Mouse (Mus musculus): ENCODE results near the gene Cd300c. TPM values are rescaled to one million over a fixed set of nuclear protein-coding genes. Genes with fewer than 3 reads are reported as not detected.
A peak's percentile ranks its signal among the peaks of the same experiment; 100 is the strongest.
"Not testable (repeated sequence)": the region's sequence is repeated elsewhere in the genome, so short reads cannot be mapped to it uniquely, and the experiment has no call there.

Gene Cd300c
- polyA plus RNA-seq, 1 experiment: not detected

- 0 out of 2 replicates have a peak, but pooled peaks cover 1% of the 10 kb centered on the region for H3K4me1 ChIP-seq (ENCODE audit: control insufficient read depth, insufficient read depth, low read length)
- no peak for TF ChIP-seq CTCF (IDR thresholded peaks at IDR 0.05; ENCODE audit: extremely low read depth, insufficient read depth, low read length)
- TF ChIP-seq POLR2A (IDR thresholded peaks at IDR 0.05; ENCODE audit: extremely low read depth, insufficient read depth, low read length): no peak
- H3K27ac ChIP-seq (ENCODE audit: insufficient read depth, low read length): no peak overlapping the region
- no peak overlapping the region for H3K4me3 ChIP-seq (ENCODE audit: insufficient read depth, low read length)
Measured at GRCm38 (mm10) chr11:114933591-114933990, 35.4 kb downstream of the Cd300c start.

DNA sequence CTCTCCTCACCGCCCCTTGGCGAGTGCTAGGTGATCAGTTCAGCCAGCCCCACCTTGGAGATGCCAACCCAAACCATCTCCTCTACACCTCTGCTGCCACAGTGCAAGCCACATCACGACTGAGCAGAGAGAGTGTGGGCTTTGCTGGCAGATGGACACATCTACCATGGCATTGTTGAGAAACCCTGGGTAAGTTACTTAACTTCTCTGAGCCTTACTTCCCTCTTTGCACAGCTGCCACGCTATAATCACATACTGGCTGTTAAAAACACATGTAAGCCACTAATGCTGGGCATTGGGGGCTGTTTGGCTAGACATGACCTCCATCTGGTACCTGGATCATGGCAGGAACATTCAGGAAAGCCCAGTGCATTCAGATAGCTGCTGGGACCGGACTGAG, 37.9 kb downstream of the Cd300c start:
- Histone ChIP-seq H3K4me1 (ENCODE audit: control insufficient read depth, insufficient read depth, low read length) (0 out of 2 replicates have a peak, but pooled peaks cover 1% of the 10 kb centered on the region), H3K27ac (ENCODE audit: insufficient read depth, low read length) (no peak overlapping the region), H3K4me3 (ENCODE audit: insufficient read depth, low read length) (no peak overlapping the region)
- TF ChIP-seq CTCF (IDR thresholded peaks at IDR 0.05; ENCODE audit: extremely low read depth, insufficient read depth, low read length) (no peak), POLR2A (IDR thresholded peaks at IDR 0.05; ENCODE audit: extremely low read depth, insufficient read depth, low read length) (no peak)

DNA sequence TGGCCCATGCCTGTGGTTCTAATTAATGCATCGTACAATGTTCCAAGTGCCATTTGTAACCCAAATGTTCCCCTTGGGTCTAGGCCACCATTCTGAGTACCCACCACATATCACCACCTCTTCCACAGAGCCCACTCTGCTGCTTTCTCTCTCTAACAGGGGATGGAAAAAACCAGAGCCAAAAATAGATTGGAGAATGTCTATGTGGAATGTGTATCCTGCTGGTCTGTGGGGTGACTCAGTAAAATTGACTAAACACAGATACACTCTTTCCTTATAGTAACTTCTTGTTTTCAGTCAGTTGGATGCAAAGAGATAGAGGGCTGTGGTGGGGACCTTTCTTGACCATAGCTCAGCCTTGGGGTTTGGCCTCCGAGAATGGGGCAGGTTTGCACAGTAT, 39.4 kb downstream of the Cd300c start:
- TF ChIP-seq CTCF (IDR thresholded peaks at IDR 0.05; ENCODE audit: extremely low read depth, insufficient read depth, low read length) (no peak), POLR2A (IDR thresholded peaks at IDR 0.05; ENCODE audit: extremely low read depth, insufficient read depth, low read length) (no peak)
- Histone ChIP-seq H3K27ac (ENCODE audit: insufficient read depth, low read length) (no peak overlapping the region), H3K4me3 (ENCODE audit: insufficient read depth, low read length) (no peak overlapping the region), H3K4me1 (ENCODE audit: control insufficient read depth, insufficient read depth, low read length) (0 out of 2 replicates have a peak, but pooled peaks cover 1% of the 10 kb centered on the region)

- TF ChIP-seq CTCF (IDR thresholded peaks at IDR 0.05; ENCODE audit: extremely low read depth, insufficient read depth, low read length) (peak; percentile 35; the same call in 1 of the 2 replicates), POLR2A (IDR thresholded peaks at IDR 0.05; ENCODE audit: extremely low read depth, insufficient read depth, low read length) (no peak)
- H3K27ac ChIP-seq (ENCODE audit: insufficient read depth, low read length): no peak overlapping the region
Measured at GRCm38 (mm10) chr11:114923961-114924360, 45.0 kb downstream of the Cd300c start.

GRCm38 (mm10) chr11:114922439-114922838, 46.5 kb downstream of the Cd300c start:
- no peak overlapping the region for H3K27ac ChIP-seq (ENCODE audit: insufficient read depth, low read length)
- no peak for TF ChIP-seq CTCF (IDR thresholded peaks at IDR 0.05; ENCODE audit: extremely low read depth, insufficient read depth, low read length)
- TF ChIP-seq POLR2A (IDR thresholded peaks at IDR 0.05; ENCODE audit: extremely low read depth, insufficient read depth, low read length): no peak
- no peak overlapping the region for H3K4me3 ChIP-seq (ENCODE audit: insufficient read depth, low read length)
- peaks cover 2% of the 10 kb centered on the region for H3K4me1 ChIP-seq (ENCODE audit: control insufficient read depth, insufficient read depth, low read length)

More at GRCm38 (mm10) chr11:114923961-114924360, 45.0 kb downstream of the Cd300c start:
- Histone ChIP-seq H3K4me1 (ENCODE audit: control insufficient read depth, insufficient read depth, low read length) (peaks cover 2% of the 10 kb centered on the region), H3K4me3 (ENCODE audit: insufficient read depth, low read length) (no peak overlapping the region)

GRCm38 (mm10) chr11:114917120-114917519, 51.8 kb downstream of the Cd300c start:
- TF ChIP-seq POLR2A (IDR thresholded peaks at IDR 0.05; ENCODE audit: extremely low read depth, insufficient read depth, low read length): no peak
- TF ChIP-seq CTCF (IDR thresholded peaks at IDR 0.05; ENCODE audit: extremely low read depth, insufficient read depth, low read length): no peak
- H3K4me1 ChIP-seq (ENCODE audit: control insufficient read depth, insufficient read depth, low read length): peaks cover 2% of the 10 kb centered on the region
- H3K4me3 ChIP-seq (ENCODE audit: insufficient read depth, low read length): no peak overlapping the region
- no peak overlapping the region for H3K27ac ChIP-seq (ENCODE audit: insufficient read depth, low read length)

GRCm38 (mm10) chr11:114914978-114915377, 54.0 kb downstream of the Cd300c start:
- Histone ChIP-seq H3K4me1 (ENCODE audit: control insufficient read depth, insufficient read depth, low read length) (0 out of 2 replicates have a peak, but pooled peaks cover 2% of the 10 kb centered on the region), H3K27ac (ENCODE audit: insufficient read depth, low read length) (no peak overlapping the region), H3K4me3 (ENCODE audit: insufficient read depth, low read length) (no peak overlapping the region)
- TF ChIP-seq POLR2A (IDR thresholded peaks at IDR 0.05; ENCODE audit: extremely low read depth, insufficient read depth, low read length) (no peak), CTCF (IDR thresholded peaks at IDR 0.05; ENCODE audit: extremely low read depth, insufficient read depth, low read length) (no peak)

GRCm38 (mm10) chr11:114912847-114913246, 56.1 kb downstream of the Cd300c start:
- TF ChIP-seq CTCF (IDR thresholded peaks at IDR 0.05; ENCODE audit: extremely low read depth, insufficient read depth, low read length) (peak; percentile 98), POLR2A (IDR thresholded peaks at IDR 0.05; ENCODE audit: extremely low read depth, insufficient read depth, low read length) (no peak)
- Histone ChIP-seq H3K4me3 (ENCODE audit: insufficient read depth, low read length) (no peak overlapping the region), H3K27ac (ENCODE audit: insufficient read depth, low read length) (no peak overlapping the region), H3K4me1 (ENCODE audit: control insufficient read depth, insufficient read depth, low read length) (0 out of 2 replicates have a peak, but pooled peaks cover 2% of the 10 kb centered on the region)

DNA sequence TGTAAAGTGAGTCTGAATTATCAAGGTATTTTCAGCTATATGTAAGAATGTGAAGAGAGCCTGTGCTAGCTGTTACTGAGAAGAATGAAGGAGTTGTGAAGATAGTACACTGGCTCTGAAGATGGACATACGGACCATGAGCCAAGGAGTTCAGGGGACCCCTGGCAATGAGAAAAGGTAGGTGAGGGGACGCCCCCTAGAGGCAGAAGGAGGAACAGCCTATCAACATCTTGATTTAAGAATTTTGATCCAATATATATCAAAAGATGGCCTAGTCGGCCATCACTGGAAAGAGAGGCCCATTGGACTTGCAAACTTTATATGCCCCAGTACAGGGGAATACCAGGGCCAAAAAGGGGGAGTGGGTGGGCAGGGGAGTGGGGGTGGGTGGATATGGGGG, 59.4 kb downstream of the Cd300c start:
- H3K27ac ChIP-seq (ENCODE audit: insufficient read depth, low read length); H3K4me1 ChIP-seq (ENCODE audit: control insufficient read depth, insufficient read depth, low read length); H3K4me3 ChIP-seq (ENCODE audit: insufficient read depth, low read length): not testable (repeated sequence)

- H3K4me1 ChIP-seq (ENCODE audit: control insufficient read depth, insufficient read depth, low read length): 0 out of 2 replicates have a peak, but pooled peaks cover 2% of the 10 kb centered on the region
Measured at GRCm38 (mm10) chr11:114908086-114908485, 60.9 kb downstream of the Cd300c start.

More at GRCm38 (mm10) chr11:114908086-114908485, 60.9 kb downstream of the Cd300c start:
- Histone ChIP-seq H3K27ac (ENCODE audit: insufficient read depth, low read length) (no peak overlapping the region), H3K4me3 (ENCODE audit: insufficient read depth, low read length) (no peak overlapping the region)
- TF ChIP-seq POLR2A (IDR thresholded peaks at IDR 0.05; ENCODE audit: extremely low read depth, insufficient read depth, low read length) (no peak), CTCF (IDR thresholded peaks at IDR 0.05; ENCODE audit: extremely low read depth, insufficient read depth, low read length) (no peak)

All from cortical plate, adult 2 months (tissue).